Mouse (Mus musculus): ENCODE results near the gene Phf21b. TPM values are rescaled to one million over a fixed set of nuclear protein-coding genes. Genes with fewer than 3 reads are reported as not detected.

Gene Phf21b
- polyA plus RNA-seq, 1 experiment from 2014 or later: 0.33 TPM

DNA sequence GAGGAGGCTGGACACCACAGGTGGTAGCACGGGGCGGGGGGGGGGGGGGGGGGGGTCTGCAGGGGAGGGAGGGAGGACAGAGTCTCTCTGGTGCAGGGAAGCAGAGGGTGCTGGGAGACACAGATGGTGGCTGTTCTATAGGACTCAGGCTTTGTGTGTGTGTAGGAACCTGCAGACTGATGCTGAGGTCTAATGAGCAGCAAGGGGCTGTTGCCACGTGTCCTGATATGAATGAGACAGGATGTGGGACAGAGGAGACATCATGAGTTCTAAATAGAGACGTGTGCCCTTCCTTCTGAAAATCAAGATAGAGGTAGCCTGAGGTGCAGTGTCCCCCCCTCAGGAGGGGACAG is 118.9 kb downstream of the Phf21b start:
- Histone ChIP-seq H3K27me3 (no peaks in the 10 kb centered on the region), H3K4me1 (peaks cover 6% of the 10 kb centered on the region; the same call in 1 of the 2 replicates), H3K36me3 (no peaks in the 10 kb centered on the region), H3K4me3 (no peak overlapping the region), H3K9ac (no peak overlapping the region), H3K9me3 (no peaks in the 10 kb centered on the region), H3K27ac (no peak overlapping the region), H3K4me2 (no peak overlapping the region)
- 53% methylated on average over 2 of the region's 4 CpGs for WGBS
- ATAC-seq (ENCODE audit: insufficient number of reproducible peaks, low FRiP score, low TSS enrichment, low read depth): no peak

- Histone ChIP-seq H3K4me3 (no peak overlapping the region), H3K27me3 (no peaks in the 10 kb centered on the region), H3K4me2 (no peak overlapping the region), H3K9ac (no peak overlapping the region), H3K9me3 (no peaks in the 10 kb centered on the region), H3K4me1 (peaks cover 7% of the 10 kb centered on the region; the same call in 1 of the 2 replicates), H3K36me3 (no peaks in the 10 kb centered on the region), H3K27ac (no peak overlapping the region)
- ATAC-seq (ENCODE audit: insufficient number of reproducible peaks, low FRiP score, low TSS enrichment, low read depth): no peak
- 40% methylated on average over 11 of the region's 11 CpGs for WGBS
Measured at GRCm38 (mm10) chr15:84736346-84736993, 119.4 kb downstream of the Phf21b start.

Other genes with a start within 250 kb of the Phf21b start
- 34.5 and 36.3 TPM in 2 replicates for gene Prr5, start 186.4 kb downstream of the Phf21b start, polyA plus RNA-seq (2015; fragmentation: Nextera tagmentation; extraction: Ambion mirVana)
- 6.1 and 6.6 TPM in 2 replicates for gene Arhgap8, start 136.0 kb downstream of the Phf21b start, polyA plus RNA-seq (2015; fragmentation: Nextera tagmentation; extraction: Ambion mirVana)
- gene Gm29666, start 64.0 kb upstream of the Phf21b start, polyA plus RNA-seq (2015; fragmentation: Nextera tagmentation; extraction: Ambion mirVana): 0.42 and 0.60 TPM in 2 replicates
- 29.2 and 31.4 TPM in 2 replicates for gene Nup50, start 67.4 kb upstream of the Phf21b start, polyA plus RNA-seq (2015; fragmentation: Nextera tagmentation; extraction: Ambion mirVana)
- 8.1 and 8.7 TPM in 2 replicates for gene 5031439G07Rik, start 132.5 kb upstream of the Phf21b start, polyA plus RNA-seq (2015; fragmentation: Nextera tagmentation; extraction: Ambion mirVana)
- gene Upk3a, start 161.1 kb upstream of the Phf21b start, polyA plus RNA-seq (2015; fragmentation: Nextera tagmentation; extraction: Ambion mirVana): 0.14 TPM in 1 of 2 replicates, not detected in the other
- gene Fam118a, start 172.9 kb upstream of the Phf21b start, polyA plus RNA-seq (2015; fragmentation: Nextera tagmentation; extraction: Ambion mirVana): 20.4 and 21.1 TPM in 2 replicates